ENCODE assay signal across 7 mouse cellular contexts in the genomic region with DNA sequence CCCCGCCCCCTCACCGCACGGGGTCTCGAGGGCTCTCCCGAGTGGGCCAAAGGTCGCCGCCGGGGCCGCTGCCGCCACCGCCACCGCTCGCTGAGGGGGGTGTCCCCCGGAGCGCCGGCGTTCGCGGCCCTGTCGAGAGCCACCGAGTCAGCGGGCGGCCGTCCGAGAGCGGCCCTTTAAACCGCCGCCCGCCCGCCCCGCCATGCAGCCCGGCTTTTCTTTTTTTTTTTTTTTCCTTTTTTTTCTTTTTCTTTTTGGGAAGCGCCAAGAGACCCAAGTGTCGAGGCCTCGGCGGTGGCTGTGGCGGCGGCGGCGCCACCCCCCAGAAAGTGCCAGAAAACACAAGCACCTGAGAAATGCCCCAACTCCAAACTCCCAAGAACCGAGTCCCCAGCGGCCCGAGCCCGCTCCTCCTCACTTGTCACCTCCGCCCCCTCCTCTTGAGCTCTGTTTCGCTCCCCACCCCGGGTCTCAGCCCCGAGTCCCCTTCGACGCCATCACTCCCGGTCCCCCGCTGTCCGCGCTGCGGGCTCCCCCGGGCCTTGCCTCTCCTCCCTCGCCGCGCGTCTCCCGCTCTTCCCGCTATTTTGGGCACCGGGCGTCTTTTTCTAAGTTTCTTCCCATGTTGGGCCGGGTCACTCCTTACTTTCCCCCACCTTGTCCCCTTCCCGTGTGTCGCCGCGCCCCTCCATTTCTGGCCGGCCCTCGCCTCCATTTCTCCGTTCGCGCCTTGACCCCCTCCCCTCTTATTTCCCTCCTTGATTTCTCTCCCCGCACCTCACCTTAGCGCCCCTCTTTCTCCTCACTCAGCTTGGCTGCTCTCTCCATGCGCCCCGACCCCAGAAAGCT. TPM values are rescaled to one million over a fixed set of nuclear protein-coding genes. Genes with fewer than 3 reads are reported as not detected.
A peak's percentile ranks its signal among the peaks of the same experiment; 100 is the strongest.
DNase-seq lines count a peak whose midpoint lies in the region; ATAC-seq and TF ChIP-seq lines count a peak whose summit lies in the region.

No protein-coding gene starts in this region.

- H3K9me3 ChIP-seq in E14TG2a.4 (ENCODE audit: low read length): no peaks in the 10 kb centered on the region
- H3K9me3 ChIP-seq in embryonic facial prominence, embryonic 14.5 days (ENCODE audit: control insufficient read depth, low read length): 0 out of 2 replicates have a peak, but pooled peaks cover 3% of the 10 kb centered on the region
- peaks cover 3% of the 10 kb centered on the region; the same call in 1 of the 2 replicates for H3K9me3 ChIP-seq in hindbrain, embryonic 16.5 days (ENCODE audit: control insufficient read depth, low read length)
- no peaks in the 10 kb centered on the region; the same call in 1 of the 2 replicates for H3K9me3 ChIP-seq in lung, embryonic 16.5 days (ENCODE audit: control insufficient read depth, low read length)

- peaks cover 52% of the 10 kb centered on the region for H3K27me3 ChIP-seq in E14TG2a.4 (ENCODE audit: insufficient read depth, low read length)
- peaks cover 53% of the 10 kb centered on the region for H3K27me3 ChIP-seq in embryonic facial prominence, embryonic 14.5 days (replicated peaks; ENCODE audit: control insufficient read depth, insufficient read depth, low read length)
- H3K27me3 ChIP-seq in hindbrain, embryonic 16.5 days (replicated peaks; ENCODE audit: control insufficient read depth, insufficient read depth, low read length): peaks cover 24% of the 10 kb centered on the region
- peaks cover 10% of the 10 kb centered on the region for H3K27me3 ChIP-seq in lung, embryonic 16.5 days (ENCODE audit: control insufficient read depth, insufficient read depth, low read depth, low read length)

- H3K9ac ChIP-seq in embryonic facial prominence, embryonic 14.5 days (ENCODE audit: low read depth, low read length): peak overlapping the region; percentile 37; the same call in 1 of the 2 replicates
- H3K9ac ChIP-seq in hindbrain, embryonic 16.5 days (ENCODE audit: low read depth, low read length): peak overlapping the region; percentile 53
- peak overlapping the region; percentile 56 for H3K9ac ChIP-seq in lung, embryonic 16.5 days (ENCODE audit: low read length)

- ATAC-seq in embryonic facial prominence, embryonic 14.5 days (ENCODE audit: low read depth): no peak
- ATAC-seq in hindbrain, embryonic 16.5 days: 0 out of 2 replicates have a peak, but pooled peaks have one; percentile 17
- ATAC-seq in lung, embryonic 16.5 days (ENCODE audit: low read depth): no peak; the same call in 1 of the 2 replicates

- no peaks in the 10 kb centered on the region; the same call in 1 of the 2 replicates for H3K4me1 ChIP-seq in E14TG2a.4 (replicated peaks; ENCODE audit: low read depth, low read length)
- no peaks in the 10 kb centered on the region for H3K4me1 ChIP-seq in embryonic facial prominence, embryonic 14.5 days (ENCODE audit: control insufficient read depth, insufficient read depth, low read length)
- H3K4me1 ChIP-seq in hindbrain, embryonic 16.5 days (ENCODE audit: control insufficient read depth, insufficient read depth, low read depth, low read length): peaks cover 6% of the 10 kb centered on the region; the same call in 1 of the 2 replicates
- H3K4me1 ChIP-seq in lung, embryonic 16.5 days (replicated peaks; ENCODE audit: control insufficient read depth, insufficient read depth, low read length): no peaks in the 10 kb centered on the region

- no peak for TF ChIP-seq CTCF in E14TG2a.4 (conservative IDR thresholded peaks at IDR 0.05; ENCODE audit: low read length)

- H3K4me2 ChIP-seq in embryonic facial prominence, embryonic 14.5 days (ENCODE audit: low read depth, low read length): peak overlapping the region; percentile 74
- peak overlapping the region; percentile 87 for H3K4me2 ChIP-seq in hindbrain, embryonic 16.5 days (ENCODE audit: low read length)
- peak overlapping the region; percentile 83 for H3K4me2 ChIP-seq in lung, embryonic 16.5 days (ENCODE audit: low read depth, low read length)

- peak; percentile 24 to 31 for DNase-seq in B cell, adult 2 months
- no peak for DNase-seq in embryonic facial prominence, embryonic 14.5 days (ENCODE audit: low spot score)
- peak; percentile 11 to 70 for DNase-seq in spleen, postnatal 4 days (ENCODE audit: low spot score in 2 of 2)
- no peak for DNase-seq in right cerebral cortex, postnatal 14 days

- 20% methylated on average over 41 of the region's 78 CpGs for WGBS in embryonic facial prominence, embryonic 14.5 days
- 24% methylated on average over 59 of the region's 78 CpGs for WGBS in hindbrain, embryonic 16.5 days
- 24% methylated on average over 48 of the region's 78 CpGs for WGBS in lung, embryonic 16.5 days

- peak overlapping the region; percentile 71 for H3K4me3 ChIP-seq in E14TG2a.4 (replicated peaks; ENCODE audit: low read length)
- H3K4me3 ChIP-seq in embryonic facial prominence, embryonic 14.5 days (ENCODE audit: low read depth, low read length): peak overlapping the region; percentile 49
- H3K4me3 ChIP-seq in hindbrain, embryonic 16.5 days (ENCODE audit: low read length): peak overlapping the region; percentile 56
- peak overlapping the region; percentile 56 for H3K4me3 ChIP-seq in lung, embryonic 16.5 days (ENCODE audit: low read length)

- H3K36me3 ChIP-seq in E14TG2a.4 (ENCODE audit: insufficient read depth, low read length): no peaks in the 10 kb centered on the region
- H3K36me3 ChIP-seq in embryonic facial prominence, embryonic 14.5 days (ENCODE audit: control insufficient read depth, insufficient read depth, low read length): no peaks in the 10 kb centered on the region
- H3K36me3 ChIP-seq in hindbrain, embryonic 16.5 days (ENCODE audit: control insufficient read depth, insufficient read depth, low read length): no peaks in the 10 kb centered on the region
- H3K36me3 ChIP-seq in lung, embryonic 16.5 days (ENCODE audit: control insufficient read depth, insufficient read depth, low read length): no peaks in the 10 kb centered on the region

- no peak overlapping the region for H3K27ac ChIP-seq in embryonic facial prominence, embryonic 14.5 days (replicated peaks; ENCODE audit: low read depth, low read length)
- no peak overlapping the region for H3K27ac ChIP-seq in hindbrain, embryonic 16.5 days (ENCODE audit: low read depth, low read length)
- H3K27ac ChIP-seq in lung, embryonic 16.5 days (ENCODE audit: low read length): no peak overlapping the region

RNA-seq across cellular contexts. Expression of gene Tsc22d3, which starts 0.7 kb away (rescaled TPM):
- polyA plus RNA-seq in embryonic facial prominence, embryonic 14.5 days (2014; fragmentation: Nextera tagmentation; extraction: Ambion mirVana): 99.9 and 108 TPM in 2 replicates
- 135 and 147 TPM in 2 replicates for polyA plus RNA-seq in hindbrain, embryonic 16.5 days (2015; fragmentation: Nextera tagmentation; extraction: Ambion mirVana)
- polyA plus RNA-seq in lung, embryonic 16.5 days (2015; fragmentation: Nextera tagmentation; extraction: Ambion mirVana): 119 and 129 TPM in 2 replicates

Comparison
In these comparisons a context has a peak if more than half of its experiments do, and no peak if none do; other contexts are left out.
1. DNase-seq: peak in B cell, adult 2 months (2 of 2) and spleen, postnatal 4 days (2 of 2); none in embryonic facial prominence, embryonic 14.5 days (single experiment) and right cerebral cortex, postnatal 14 days (single experiment).
2. Peak in every context shown above with its lines, with median percentiles within 50 percentile points of each other: H3K4me3 ChIP-seq, H3K4me2 ChIP-seq and H3K9ac ChIP-seq.